Mouse (Mus musculus) cerebellum, adult 2 months (tissue): ENCODE data around the gene Pde1c.

Source experiments
- CTCF ChIP-seq: fragments of 200-500 bp; IDR thresholded peaks from 2 replicates; pipeline ENCODE4 v1.5.1; 2011; ENCODE audit warnings: low read depth, mild to moderate bottlenecking, control low read depth, low read length, moderate library complexity, borderline replicate concordance; ENCODE audit not compliant: insufficient read depth
- POLR2A ChIP-seq: fragments of 200-500 bp; IDR thresholded peaks from 2 replicates; pipeline ENCODE4 v1.6.1; 2011; ENCODE audit warnings: low read length, control low read depth, borderline replicate concordance; ENCODE audit not compliant: insufficient read depth

- TF ChIP-seq POLR2A: no peak
- TF ChIP-seq CTCF: no peak
These were observed 13.1 kb downstream of the Pde1c start for GRCm38 (mm10) chr6:56555848-56556247.
